Mouse (Mus musculus) layer of hippocampus, postnatal 25 days (tissue): ENCODE measurements around the gene Olfr835. TPM values are rescaled to one million over a fixed set of nuclear protein-coding genes. Genes with fewer than 3 reads are reported as not detected.

Source experiments
- DNase-seq, 2 experiments: peaks; one replicate each; pipeline ENCODE4 v3.0.0; 2022; ENCODE audit warnings: mixed read lengths in 2 of 2, low spot score in 1 of 2; ENCODE audit errors: extremely low spot score in 1 of 2
- total RNA-seq, 2 experiments: library from RNA; stranded (reverse); gene quantifications; 2 replicates each; pipeline ENCODE4 v1.2.3; 2021

Gene Olfr835
- total RNA-seq: not detected

DNA sequence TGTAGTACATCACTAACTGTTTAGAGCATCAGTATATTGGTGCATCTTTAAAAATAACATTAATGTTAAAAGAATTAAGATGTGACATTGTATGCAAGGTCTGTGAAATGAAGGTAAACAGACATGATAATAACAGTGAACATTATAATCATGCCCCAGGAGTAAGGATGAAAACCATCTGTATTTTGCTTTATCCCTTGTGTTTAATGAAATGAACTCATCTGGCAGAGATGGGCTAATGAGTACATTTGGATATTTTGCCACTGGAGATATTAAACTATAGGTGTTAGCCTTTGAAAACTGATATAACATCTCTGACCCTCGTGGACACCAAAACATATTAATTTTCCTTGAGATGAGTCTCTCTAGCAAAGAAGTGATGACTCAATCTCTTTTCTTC is at the start of gene Olfr835:
TSS of gene Olfr835 (plus strand) at position 301 of the 400 bp plus-strand sequence.
- DNase-seq: no peak

DNA sequence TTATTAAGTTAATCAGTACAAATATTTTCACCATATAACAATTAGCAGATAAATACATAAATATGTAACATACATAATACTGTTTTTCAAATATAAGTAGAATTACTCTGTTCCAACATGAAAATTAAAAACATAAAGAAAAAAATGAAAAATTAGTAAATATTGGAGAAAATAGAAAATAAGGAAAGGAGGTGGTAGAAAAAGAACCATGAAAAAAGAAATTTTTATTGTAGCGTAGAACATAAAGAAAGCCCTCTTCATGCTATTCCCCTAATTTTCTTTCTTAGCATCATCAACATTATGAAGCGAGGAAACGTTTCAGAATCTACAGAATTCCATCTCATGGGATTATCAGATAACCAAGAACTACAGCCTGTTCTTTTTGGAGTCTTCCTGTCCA is 44.8 kb upstream of the Olfr835 start, which contains the start of gene Olfr834:
TSS of gene Olfr834 (plus strand) at position 301 of the 400 bp plus-strand sequence.
- DNase-seq: no peak

DNA sequence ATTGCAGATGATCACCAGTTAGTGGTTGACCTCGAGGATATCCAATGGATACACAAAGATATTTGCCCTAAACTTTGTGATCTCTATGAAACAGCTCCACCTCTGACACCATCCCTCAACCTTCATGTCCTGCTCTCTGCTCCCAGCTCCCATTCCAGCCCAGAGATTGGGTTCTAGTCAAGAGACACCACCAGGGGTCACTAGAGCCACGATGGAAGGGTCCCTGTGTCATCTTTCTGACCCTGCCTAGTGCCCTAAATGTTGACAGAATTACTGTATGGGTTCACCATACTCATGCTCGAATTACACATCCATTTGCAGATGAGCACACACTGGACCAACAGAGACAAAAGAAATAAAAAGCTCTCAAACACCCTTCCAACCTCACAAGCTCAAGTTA is 52.5 kb downstream of the Olfr835 start:
- no peak for DNase-seq

Other genes with a start within 250 kb of the Olfr835 start
- gene Olfr828, start 213.2 kb upstream of the Olfr835 start, total RNA-seq: not detected
- gene Olfr829, start 177.8 kb upstream of the Olfr835 start, total RNA-seq: not detected
- not detected for gene Olfr830, start 158.0 kb upstream of the Olfr835 start, total RNA-seq
- not detected for gene Olfr832, start 95.6 kb upstream of the Olfr835 start, total RNA-seq
- gene Olfr834, start 44.7 kb upstream of the Olfr835 start, total RNA-seq: not detected
- not detected for gene Olfr836, start 87.6 kb downstream of the Olfr835 start, total RNA-seq
- gene Olfr837, start 103.6 kb downstream of the Olfr835 start, total RNA-seq: not detected
- gene Olfr839-ps1, start 144.6 kb downstream of the Olfr835 start, total RNA-seq: under 1 TPM; 0.02 to 0.09 TPM
- not detected for gene Olfr843, start 219.3 kb downstream of the Olfr835 start, total RNA-seq